ENCODE assay signal across 25 mouse cellular contexts in genomic region chr19:41852423-41852822, GRCm38 (mm10).
"Had no signal": no experiment of that assay in that cellular context is flagged by ENCODE, and none has a peak within 500 bp of the region (broad histone marks: within the 10 kb centered on the region; RNA-seq: fewer than 3 reads in every experiment).

No protein-coding gene starts in this region.

- H3K4me2 ChIP-seq: heart, embryonic 11.5 days; heart, embryonic 13.5 days; heart, embryonic 15.5 days; hindbrain, embryonic 13.5 days; hindbrain, embryonic 15.5 days; kidney, embryonic 15.5 days; limb, embryonic 13.5 days; limb, embryonic 15.5 days had no signal

- H3K9ac ChIP-seq: heart, embryonic 13.5 days; heart, embryonic 15.5 days; hindbrain, embryonic 13.5 days; hindbrain, embryonic 15.5 days; kidney, embryonic 15.5 days; limb, embryonic 13.5 days; limb, embryonic 15.5 days had no signal

- ATAC-seq: hindbrain, postnatal 0 days; intestine, embryonic 16.5 days had no signal

- H3K27me3 ChIP-seq: heart, embryonic 13.5 days; heart, embryonic 15.5 days; hindbrain, embryonic 13.5 days; hindbrain, embryonic 15.5 days; kidney, embryonic 15.5 days; limb, embryonic 13.5 days; limb, embryonic 15.5 days had no signal

- DNase-seq: gastrocnemius, postnatal 14 days; gastrocnemius, postnatal 36 days; heart, adult 11 months; heart, adult 2 months; heart, postnatal 14 days; heart, postnatal 36 days; kidney, adult 11 months; kidney, adult 2 months; kidney, adult 9 months; kidney, postnatal 14 days; kidney, postnatal 36 days; layer of hippocampus, adult 9-11 months; layer of hippocampus, postnatal 36 days; left cerebral cortex, postnatal 4 days had no signal

- H3K9me3 ChIP-seq: heart, embryonic 13.5 days; heart, embryonic 15.5 days; hindbrain, embryonic 13.5 days; hindbrain, embryonic 15.5 days; kidney, embryonic 15.5 days; limb, embryonic 13.5 days; limb, embryonic 15.5 days had no signal

- H3K27ac ChIP-seq: heart, adult 2 months; heart, embryonic 13.5 days; heart, embryonic 15.5 days; hindbrain, embryonic 15.5 days; hindbrain, postnatal 0 days; kidney, postnatal 0 days; limb, embryonic 13.5 days; limb, embryonic 15.5 days had no signal

- H3K4me3 ChIP-seq: heart, adult 2 months; heart, embryonic 13.5 days; heart, embryonic 15.5 days; hindbrain, embryonic 13.5 days; hindbrain, embryonic 15.5 days; kidney, embryonic 15.5 days; limb, embryonic 13.5 days; limb, embryonic 15.5 days had no signal

- H3K36me3 ChIP-seq: heart, embryonic 13.5 days; heart, embryonic 15.5 days; hindbrain, embryonic 13.5 days; hindbrain, embryonic 15.5 days; kidney, embryonic 15.5 days; limb, embryonic 13.5 days; limb, embryonic 15.5 days had no signal
